Mouse (Mus musculus) MEL (cell line): ENCODE results near the gene Tnp1. TPM values are rescaled to one million over a fixed set of nuclear protein-coding genes. Genes with fewer than 3 reads are reported as not detected.

Source experiments
- DNase-seq: peaks from one replicate; pipeline ENCODE4 v3.0.0; 2011; ENCODE audit warnings: low read depth, low spot score
- H3K27ac ChIP-seq: 2 replicates; pipeline ENCODE4 v1.5.1; 2012; ENCODE audit warnings: low read depth, mild to moderate bottlenecking, control low read depth, low read length, moderate library complexity; ENCODE audit not compliant: control insufficient read depth
- H3K27me3 ChIP-seq, 2 experiments: fragments of 150-350 bp in 1 of 2; sonication (generic) in 1 of 2; 2 replicates each; pipeline ENCODE4 v1.6.1; 2012; ENCODE audit warnings: low read length in 2 of 2, mild to moderate bottlenecking in 2 of 2, improper control_type of control experiment in 1 of 2, moderate library complexity in 1 of 2; ENCODE audit not compliant: insufficient read depth in 2 of 2, control insufficient read depth in 1 of 2
- H3K36me3 ChIP-seq, 2 experiments: 2 replicates each; pipeline ENCODE4 v1.6.1; 2012 to 2014; ENCODE audit warnings: low read length in 2 of 2, improper control_type of control experiment in 1 of 2, inconsistent platforms in 1 of 2, mild to moderate bottlenecking in 1 of 2; ENCODE audit not compliant: insufficient read depth in 2 of 2, control insufficient read depth in 1 of 2
- H3K4me1 ChIP-seq, 2 experiments: fragments of 150-350 bp in 1 of 2; sonication (generic) in 1 of 2; 2 replicates each; pipeline ENCODE4 v1.6.1; 2012; ENCODE audit warnings: low read length in 2 of 2, improper control_type of control experiment in 1 of 2, mild to moderate bottlenecking in 1 of 2; ENCODE audit not compliant: insufficient read depth in 2 of 2, control insufficient read depth in 1 of 2
- H3K4me3 ChIP-seq, 2 experiments: fragments of 150-350 bp in 1 of 2; sonication (generic) in 1 of 2; 2 replicates each; pipeline ENCODE4 v1.5.1; 2012; ENCODE audit warnings: low read depth in 2 of 2, low read length in 2 of 2, mild to moderate bottlenecking in 2 of 2, moderate library complexity in 2 of 2, control low read depth in 1 of 2, improper control_type of control experiment in 1 of 2; ENCODE audit not compliant: control insufficient read depth in 1 of 2, insufficient read depth in 1 of 2
- H3K79me2 ChIP-seq: 2 replicates; pipeline ENCODE4 v1.6.1; 2012; ENCODE audit warnings: mild to moderate bottlenecking, low read length, moderate library complexity; ENCODE audit not compliant: control insufficient read depth, poor library complexity, insufficient read depth
- H3K9ac ChIP-seq: 2 replicates; pipeline ENCODE4 v1.6.1; 2012; ENCODE audit warnings: low read depth, mild to moderate bottlenecking, control low read depth, low read length, moderate library complexity; ENCODE audit not compliant: control insufficient read depth, poor library complexity, severe bottlenecking
- H3K9me3 ChIP-seq: fragments of 150-350 bp; sonication (generic); replicated peaks from 2 replicates; pipeline ENCODE4 v1.6.1; 2012; ENCODE audit warnings: mild to moderate bottlenecking, low read length, improper control_type of control experiment, moderate library complexity; ENCODE audit not compliant: insufficient read depth
- EP300 ChIP-seq, 2 experiments: IDR thresholded peaks; 2 replicates each; pipeline ENCODE4 v1.6.1; 2011; ENCODE audit warnings: improper control_type of control experiment in 2 of 2, low read length in 2 of 2, low read depth in 1 of 2, mild to moderate bottlenecking in 1 of 2
- ETS1 ChIP-seq: IDR thresholded peaks from 2 replicates; pipeline ENCODE4 v1.6.1; 2012; ENCODE audit warnings: low read depth, mild to moderate bottlenecking, inconsistent platforms, low read length, improper control_type of control experiment, moderate library complexity
- GABPA ChIP-seq: IDR thresholded peaks from 2 replicates; pipeline ENCODE4 v1.6.1; 2012; ENCODE audit warnings: low read depth, mild to moderate bottlenecking, inconsistent platforms, low read length, improper control_type of control experiment, moderate library complexity
- HCFC1 ChIP-seq: IDR thresholded peaks from 2 replicates; pipeline ENCODE4 v1.6.1; 2012; ENCODE audit warnings: low read depth, mild to moderate bottlenecking, inconsistent platforms, low read length, improper control_type of control experiment, moderate library complexity
- KAT2A ChIP-seq: conservative IDR thresholded peaks from 2 replicates; pipeline ENCODE4 v1.6.1; 2012; ENCODE audit warnings: low read depth, low read length, improper control_type of control experiment, inconsistent platforms
- MAFK ChIP-seq: IDR thresholded peaks from 2 replicates; pipeline ENCODE4 v1.6.1; 2011; ENCODE audit warnings: low read depth, mild to moderate bottlenecking, low read length, improper control_type of control experiment, borderline replicate concordance
- MEF2A ChIP-seq: IDR thresholded peaks from 2 replicates; pipeline ENCODE4 v1.6.1; 2014; ENCODE audit warnings: low read depth, mild to moderate bottlenecking, inconsistent platforms, low read length, improper control_type of control experiment; ENCODE audit not compliant: poor library complexity, insufficient replicate concordance, severe bottlenecking; ENCODE audit errors: extremely low read depth
- MXI1 ChIP-seq: IDR thresholded peaks from 2 replicates; pipeline ENCODE4 v1.6.1; 2011; ENCODE audit warnings: mild to moderate bottlenecking, low read depth, low read length, improper control_type of control experiment
- POLR2A ChIP-seq, 2 experiments: IDR thresholded peaks; 2 replicates each; pipeline ENCODE4 v1.6.1; 2011 to 2012; ENCODE audit warnings: low read length in 2 of 2, mild to moderate bottlenecking in 2 of 2, control low read depth in 1 of 2, improper control_type of control experiment in 1 of 2, low read depth in 1 of 2, moderate library complexity in 1 of 2; ENCODE audit not compliant: control insufficient read depth in 1 of 2, insufficient read depth in 1 of 2, poor library complexity in 1 of 2
- POLR2AphosphoS2 ChIP-seq: IDR thresholded peaks from 2 replicates; pipeline ENCODE4 v1.6.1; 2011; ENCODE audit warnings: low read length, improper control_type of control experiment
- RAD21 ChIP-seq: IDR thresholded peaks from 2 replicates; pipeline ENCODE4 v1.6.1; 2011; ENCODE audit warnings: mild to moderate bottlenecking, low read depth, low read length, improper control_type of control experiment
- SIN3A ChIP-seq: IDR thresholded peaks from 2 replicates; pipeline ENCODE4 v1.6.1; 2012; ENCODE audit warnings: low read length, improper control_type of control experiment, inconsistent platforms
- TCF12 ChIP-seq: IDR thresholded peaks from 2 replicates; pipeline ENCODE4 v1.6.1; 2014; ENCODE audit warnings: low read depth, mild to moderate bottlenecking, inconsistent platforms, low read length, improper control_type of control experiment, moderate library complexity
- USF1 ChIP-seq: IDR thresholded peaks from 2 replicates; pipeline ENCODE4 v1.6.1; 2014; ENCODE audit warnings: low read depth, mild to moderate bottlenecking, inconsistent platforms, low read length, improper control_type of control experiment, moderate library complexity
- USF2 ChIP-seq, 2 experiments: IDR thresholded peaks; 2 replicates each; pipeline ENCODE4 v1.6.1; 2011 to 2012; ENCODE audit warnings: improper control_type of control experiment in 2 of 2, low read length in 2 of 2, borderline replicate concordance in 1 of 2, inconsistent platforms in 1 of 2, low read depth in 1 of 2, mild to moderate bottlenecking in 1 of 2; ENCODE audit not compliant: insufficient read depth in 1 of 2
- polyA plus RNA-seq, 2 experiments: library from polyadenylated mRNA; stranded (reverse) in 1 of 2; unstranded in 1 of 2; fragments of >175 nt in 1 of 2; fragments of >200 nt in 1 of 2; gene quantifications; 2 replicates each; pipeline versions ENCODE4 v1.2.1 to v1.2.4; 2012; ENCODE audit warnings: low replicate concordance in 2 of 2, low read depth in 1 of 2; ENCODE audit not compliant: insufficient read length in 2 of 2, insufficient read depth in 1 of 2, missing spikeins in 1 of 2
- total RNA-seq: library from RNA; depleted of rRNA; stranded (reverse); fragments of 300-350 nt; gene quantifications from 2 replicates; pipeline ENCODE4 v1.2.3, GENCODE M21; 2012

Gene Tnp1
- total and polyA plus RNA-seq, 3 experiments: not detected

- no peaks in the 10 kb centered on the region for H3K27me3 ChIP-seq
- no peak overlapping the region for H3K4me3 ChIP-seq
- H3K36me3 ChIP-seq: no peaks in the 10 kb centered on the region
- DNase-seq: no peak
- H3K79me2 ChIP-seq: no peaks in the 10 kb centered on the region
- H3K4me1 ChIP-seq: no peaks in the 10 kb centered on the region
- no peak overlapping the region for H3K9ac ChIP-seq
- H3K9me3 ChIP-seq: no peaks in the 10 kb centered on the region
- no peak overlapping the region for H3K27ac ChIP-seq
- no peak for TF ChIP-seq POLR2AphosphoS2
- TF ChIP-seq TCF12: no peak
- no peak for TF ChIP-seq POLR2A (IDR thresholded peaks at IDR 0.05; ENCODE audit: control insufficient read depth in 1 of 2, insufficient read depth in 1 of 2, low read depth in 1 of 2, low read length in 2 of 2, poor library complexity in 1 of 2)
- no peak for TF ChIP-seq MXI1
- TF ChIP-seq HCFC1: no peak
These were observed 46.0 kb upstream of the Tnp1 start for GRCm38 (mm10) chr1:73061491-73062233.

DNA sequence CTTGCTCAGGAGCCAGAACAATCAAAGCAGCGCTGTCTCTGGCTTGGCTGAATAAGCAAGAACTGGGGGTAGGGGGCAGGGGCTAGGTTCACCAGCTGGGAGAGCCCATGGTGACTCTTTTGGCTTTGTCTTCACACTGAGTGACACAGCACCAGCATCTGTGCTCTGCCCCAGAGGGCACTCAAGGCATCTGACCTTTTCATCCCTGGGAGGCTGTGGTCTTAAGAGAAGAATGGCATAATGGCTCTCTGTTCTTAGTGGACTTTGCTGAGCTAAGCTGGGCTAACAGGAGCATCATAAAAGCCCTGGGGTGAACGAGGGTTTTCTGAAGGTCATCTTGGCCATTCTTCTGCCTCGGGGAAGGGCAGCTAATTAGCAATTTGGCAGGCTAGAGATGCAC lies 44.6 kb upstream of the Tnp1 start:
- no peaks in the 10 kb centered on the region for H3K9me3 ChIP-seq
- no peak overlapping the region for H3K9ac ChIP-seq
- no peaks in the 10 kb centered on the region for H3K79me2 ChIP-seq
- H3K27ac ChIP-seq: no peak overlapping the region
- no peaks in the 10 kb centered on the region for H3K4me1 ChIP-seq
- no peak overlapping the region for H3K4me3 ChIP-seq
- DNase-seq: no peak
- no peaks in the 10 kb centered on the region for H3K36me3 ChIP-seq
- TF ChIP-seq GABPA: no peak
- TF ChIP-seq MAFK: no peak
- TF ChIP-seq ETS1: no peak
- TF ChIP-seq MEF2A: no peak
- no peak for TF ChIP-seq RAD21
- TF ChIP-seq USF1: no peak
- TF ChIP-seq USF2 (IDR thresholded peaks at IDR 0.05; ENCODE audit: borderline replicate concordance in 1 of 2, insufficient read depth in 1 of 2, low read depth in 1 of 2, low read length in 2 of 2): no peak
- no peak for TF ChIP-seq EP300 (IDR thresholded peaks at IDR 0.05; ENCODE audit: low read depth in 1 of 2, low read length in 2 of 2)
- TF ChIP-seq SIN3A: no peak
- TF ChIP-seq KAT2A: no peak
- H3K27me3 ChIP-seq: no peaks in the 10 kb centered on the region
